Mouse (Mus musculus): ENCODE data around the gene Nrde2. TPM values are rescaled to one million over a fixed set of nuclear protein-coding genes. Genes with fewer than 3 reads are reported as not detected.

Nrde2 gene
- polyA plus RNA-seq, 1 experiment, result 11.6 TPM

DNA sequence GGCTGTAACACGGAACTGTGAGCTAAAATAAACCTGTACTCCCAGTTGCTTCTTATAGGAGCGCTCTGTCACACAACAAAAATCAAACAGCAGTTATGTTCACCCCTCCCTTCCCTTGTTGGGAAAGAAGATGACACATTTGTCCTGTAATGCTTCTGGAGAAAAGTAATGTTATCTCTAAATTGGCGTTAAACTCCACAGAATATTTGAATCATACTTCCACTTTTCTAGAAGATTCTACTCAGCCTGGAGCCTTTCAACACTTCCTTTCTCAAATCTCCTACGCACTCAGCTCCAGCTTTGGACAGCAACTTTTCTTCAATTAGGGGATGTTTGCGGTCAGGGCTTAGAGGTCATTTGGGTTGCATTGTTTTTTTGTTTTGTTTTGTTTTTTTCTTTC is 70.2 kb downstream of the Nrde2 start:
- Histone ChIP-seq H3K4me1 (ENCODE audit: control insufficient read depth, insufficient read depth, low read length) (no peaks in the 10 kb centered on the region; the same call in 1 of the 2 replicates), H3K4me3 (replicated peaks; ENCODE audit: extremely low read depth, low read depth, low read length) (no peak overlapping the region)
- DNase-seq, result no peak
- TF ChIP-seq CTCF (IDR thresholded peaks at IDR 0.05; ENCODE audit: insufficient read depth, low read length), result no peak
- no peak for TF ChIP-seq POLR2A (IDR thresholded peaks at IDR 0.05; ENCODE audit: borderline replicate concordance, extremely low read depth, low read depth, low read length)
- 72% methylated on average over 5 of the region's 5 CpGs for WGBS

DNA sequence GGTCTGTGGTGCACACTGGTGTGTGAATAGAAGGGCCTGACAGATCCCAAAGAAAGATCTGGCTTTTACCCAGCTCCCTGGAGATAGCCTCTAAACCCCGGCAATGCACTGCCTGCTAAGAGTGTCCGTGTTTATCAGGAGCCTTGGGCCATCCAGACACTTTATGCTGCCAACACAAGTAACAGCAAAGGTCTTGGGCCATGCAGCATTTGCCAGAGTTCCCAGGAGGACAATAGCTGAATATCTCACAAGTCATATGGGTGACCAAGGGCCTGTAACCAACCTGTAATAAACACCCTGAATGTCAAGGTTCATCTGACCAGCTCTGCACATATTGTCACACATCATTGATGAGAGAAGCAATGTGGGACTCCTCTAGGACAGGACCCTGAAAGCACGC is 71.4 kb downstream of the Nrde2 start:
- no peak for TF ChIP-seq POLR2A (IDR thresholded peaks at IDR 0.05; ENCODE audit: borderline replicate concordance, extremely low read depth, low read depth, low read length)
- no peak for TF ChIP-seq CTCF (IDR thresholded peaks at IDR 0.05; ENCODE audit: insufficient read depth, low read length)
- 81% methylated on average over 3 of the region's 3 CpGs for WGBS
- H3K4me3 ChIP-seq (replicated peaks; ENCODE audit: extremely low read depth, low read depth, low read length), result no peak overlapping the region

DNA sequence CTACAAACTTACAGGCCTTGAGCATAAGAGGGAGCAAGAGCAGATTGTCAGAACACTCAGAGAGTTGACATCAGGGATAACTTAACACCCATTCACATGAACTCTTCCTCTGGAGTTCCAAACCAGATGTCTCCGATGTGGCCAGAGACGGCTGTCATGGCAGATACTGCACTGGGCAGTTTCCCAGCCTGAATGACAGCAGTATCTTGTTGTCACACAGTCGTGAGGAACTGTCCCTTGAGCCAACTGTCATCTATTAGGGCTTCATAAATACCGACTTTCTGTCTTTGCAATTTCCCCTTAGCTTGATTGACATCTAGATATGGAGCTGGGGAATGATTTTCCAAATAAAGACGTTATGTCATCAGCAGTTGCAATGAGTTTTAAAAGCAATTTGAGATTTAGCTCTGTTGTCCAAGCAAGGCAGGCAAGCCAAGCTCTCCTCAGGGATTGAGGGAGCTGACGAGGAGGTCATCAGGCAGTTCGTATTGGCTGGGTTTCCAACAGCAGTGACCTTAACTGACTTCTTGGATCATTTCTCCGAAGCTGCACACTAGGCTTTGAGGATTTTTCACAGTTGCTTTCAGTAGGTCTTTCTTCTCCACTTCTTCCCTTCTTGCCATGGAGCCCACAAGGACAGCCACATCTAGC is 79.7 kb downstream of the Nrde2 start:
- no peak for DNase-seq
- TF ChIP-seq POLR2A (IDR thresholded peaks at IDR 0.05; ENCODE audit: borderline replicate concordance, extremely low read depth, low read depth, low read length) (no peak), CTCF (IDR thresholded peaks at IDR 0.05; ENCODE audit: insufficient read depth, low read length) (no peak)
- no peaks in the 10 kb centered on the region; the same call in 1 of the 2 replicates for H3K4me1 ChIP-seq (ENCODE audit: control insufficient read depth, insufficient read depth, low read length)
- WGBS, result 59% methylated on average over 8 of the region's 8 CpGs
- no peak overlapping the region for H3K4me3 ChIP-seq (replicated peaks; ENCODE audit: extremely low read depth, low read depth, low read length)

More for the DNA sequence above, 71.4 kb downstream of the Nrde2 start:
- no peaks in the 10 kb centered on the region; the same call in 1 of the 2 replicates for H3K4me1 ChIP-seq (ENCODE audit: control insufficient read depth, insufficient read depth, low read length)
- no peak for DNase-seq

DNA sequence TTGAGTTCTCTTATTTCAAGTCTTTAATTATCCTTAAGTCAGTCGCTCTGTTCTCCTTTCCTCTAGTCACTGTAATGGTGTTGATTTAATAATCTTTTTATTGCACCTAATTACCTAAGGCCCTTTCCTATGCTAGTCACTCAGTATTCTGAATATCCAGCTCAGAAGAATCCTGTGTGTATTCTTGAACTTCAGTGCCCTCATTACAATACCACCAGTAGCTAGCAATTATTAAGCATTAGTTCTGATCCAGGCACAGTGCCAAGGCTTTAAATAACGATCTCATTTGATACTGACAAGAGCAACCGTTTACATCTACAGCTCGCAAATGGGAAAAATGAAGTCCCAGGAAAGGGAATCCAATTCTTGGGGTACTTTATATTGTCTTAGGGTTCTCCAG is 83.7 kb downstream of the Nrde2 start:
- no peaks in the 10 kb centered on the region for H3K4me1 ChIP-seq (ENCODE audit: control insufficient read depth, insufficient read depth, low read length)
- 51% methylated on average over 4 of the region's 4 CpGs for WGBS

More for the DNA sequence above, 83.7 kb downstream of the Nrde2 start:
- no peak for DNase-seq
- no peak overlapping the region for H3K4me3 ChIP-seq (replicated peaks; ENCODE audit: extremely low read depth, low read depth, low read length)
- TF ChIP-seq POLR2A (IDR thresholded peaks at IDR 0.05; ENCODE audit: borderline replicate concordance, extremely low read depth, low read depth, low read length) (no peak), CTCF (IDR thresholded peaks at IDR 0.05; ENCODE audit: insufficient read depth, low read length) (no peak)

Other genes starting within 250 kb of the Nrde2 start
- 2.5 and 3.0 TPM in 2 replicates for gene Kcnk13, start 195.2 kb downstream of the Nrde2 start, polyA plus RNA-seq (2012; rRNA removed)
- 20.6 and 34.2 TPM in 2 replicates for gene Psmc1, start 49.5 kb downstream of the Nrde2 start, polyA plus RNA-seq (2012; rRNA removed)
- 399 and 586 TPM in 2 replicates for gene Calm1, start 39.8 kb upstream of the Nrde2 start, polyA plus RNA-seq (2012; rRNA removed)

Measured in lung, adult 2 months (tissue).